Mouse (Mus musculus) retina, postnatal 1 day (tissue): ENCODE data around the gene Atp5l.
"Not testable (repeated sequence)": the region's sequence is repeated elsewhere in the genome, so short reads cannot be mapped to it uniquely, and the experiment has no call there.

Experiments used
- DNase-seq: peaks from one replicate; pipeline ENCODE4 v3.0.0-alpha.2; 2012

The Atp5l gene

DNA sequence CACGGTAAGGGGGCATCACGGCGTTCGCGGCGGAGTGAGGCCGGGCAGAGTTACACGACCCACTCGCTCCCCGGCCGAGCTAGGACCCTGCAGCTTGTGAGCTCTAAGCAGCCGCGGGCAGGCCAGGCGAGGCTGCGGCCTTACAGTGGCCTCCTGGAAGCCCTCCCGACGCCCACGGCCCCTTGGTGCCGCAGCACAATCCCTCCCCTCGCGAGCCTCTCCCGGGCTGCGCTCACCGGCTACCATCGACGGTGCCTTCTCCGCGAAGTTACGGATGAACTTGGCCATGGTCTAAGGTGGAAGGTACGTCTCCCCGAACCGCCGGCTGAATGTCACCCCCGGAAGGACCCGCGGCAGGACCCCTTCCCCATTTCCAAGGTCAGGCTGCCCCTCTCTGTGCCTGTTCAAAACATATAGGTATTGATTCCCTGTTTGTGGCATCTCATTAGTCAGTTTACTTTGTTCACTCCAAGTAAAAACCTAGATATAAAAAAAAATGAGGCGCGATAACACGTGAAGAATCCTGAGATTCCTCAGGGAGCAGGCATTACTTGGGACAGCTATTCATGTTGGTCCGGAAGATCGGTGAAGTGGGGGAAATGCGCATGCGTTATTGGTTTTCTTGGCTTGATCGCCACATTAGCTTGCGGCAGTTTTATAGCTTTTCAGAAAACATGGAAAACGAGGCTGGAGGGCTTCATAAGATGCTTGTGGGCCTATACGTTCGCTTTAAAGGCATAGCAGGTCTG, at the start of gene Atp5l:
Atp5l (minus strand) TSS at position 369 of the 749 bp plus-strand sequence.
- DNase-seq, result peak; percentile 96

DNA sequence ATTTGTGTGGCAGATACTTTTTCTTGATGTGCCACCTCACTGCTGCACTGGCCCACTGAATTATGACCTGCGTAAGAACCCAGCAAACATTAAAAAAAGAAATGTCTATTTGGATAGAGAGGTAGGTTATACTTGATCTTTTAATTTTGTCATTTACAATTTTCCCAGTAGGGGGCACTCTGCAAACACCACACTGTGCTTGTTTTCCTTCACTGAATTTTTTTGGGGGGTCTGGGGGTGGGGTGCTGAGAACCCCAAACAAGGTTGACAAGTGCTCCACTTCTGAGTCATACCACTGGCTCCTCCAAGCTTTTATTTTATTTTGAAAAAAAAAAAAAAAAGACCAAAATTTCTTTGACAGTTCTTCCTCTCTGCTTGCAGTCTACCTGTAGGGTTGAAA, 48.9 kb upstream of the Atp5l start:
- DNase-seq, result peak; percentile 8

DNA sequence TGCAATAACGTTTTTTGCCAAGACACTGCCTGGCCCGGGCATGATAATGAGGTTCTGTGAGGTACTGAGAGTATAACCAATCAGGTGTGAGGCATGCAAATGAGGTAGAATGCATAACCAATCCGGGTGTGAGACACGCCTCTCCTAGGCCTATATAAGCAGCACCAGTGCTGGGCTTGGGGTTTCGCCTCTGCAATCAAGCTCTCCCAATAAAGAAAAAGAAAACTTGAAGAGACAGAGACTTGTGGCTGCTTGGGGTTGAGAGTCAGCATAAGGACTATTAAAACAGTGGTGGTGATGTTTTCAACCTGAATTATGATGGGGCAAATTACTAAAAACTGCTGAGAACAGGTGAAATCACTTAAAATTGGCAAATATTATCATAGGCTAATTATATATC, 47.2 kb upstream of the Atp5l start:
- not testable (repeated sequence) for DNase-seq

DNA sequence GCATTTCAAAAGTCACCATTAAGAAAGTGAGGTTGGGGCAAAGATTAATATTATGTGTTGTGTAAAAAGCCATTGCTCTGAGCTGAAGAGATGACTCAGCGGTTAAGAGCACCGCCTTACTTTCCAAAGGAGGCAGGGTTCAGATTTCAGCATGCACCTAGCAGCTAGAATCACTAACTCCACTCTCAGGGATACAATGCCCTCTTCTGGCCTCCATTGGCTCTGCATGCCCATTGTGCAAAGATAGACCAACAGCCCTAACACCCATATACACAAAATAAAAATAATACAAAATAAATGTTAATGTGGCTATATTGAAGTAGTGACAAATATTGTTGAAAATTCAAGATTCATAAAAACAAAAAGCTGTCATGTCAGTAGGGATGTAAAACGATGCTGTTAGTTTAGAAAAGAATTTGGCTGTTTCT, 46.3 kb upstream of the Atp5l start:
- peak; percentile 79 for DNase-seq

DNA sequence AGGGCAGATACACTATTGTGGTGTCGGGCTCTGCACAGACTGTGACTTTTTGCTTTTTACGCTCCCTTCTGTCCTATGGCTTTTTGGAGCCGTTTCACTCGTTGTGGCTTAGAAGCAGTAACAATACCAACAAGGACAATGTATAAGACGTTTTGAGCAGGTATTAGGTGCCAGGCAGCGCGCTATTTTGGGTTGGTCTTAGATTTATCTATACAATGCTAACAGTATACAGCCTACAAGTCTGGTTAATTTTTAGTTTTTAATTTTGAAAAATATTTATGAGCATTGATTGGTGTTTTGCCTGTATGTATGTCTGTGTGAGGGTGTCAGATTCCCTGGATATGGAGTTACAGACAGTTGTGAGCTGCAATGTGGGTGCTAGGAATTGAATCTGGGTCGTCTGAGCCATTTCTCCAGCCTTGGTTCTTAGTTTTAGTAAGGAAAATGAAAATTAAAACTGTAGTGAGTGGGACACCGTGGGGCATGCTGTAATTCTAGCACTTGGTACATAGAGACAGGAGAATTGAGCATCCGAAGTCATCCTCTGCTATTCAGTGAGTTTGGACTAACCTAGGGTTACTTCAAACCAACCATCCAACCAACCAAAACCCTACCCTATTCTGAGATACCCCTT, 45.4 kb upstream of the Atp5l start:
- no peak for DNase-seq

DNA sequence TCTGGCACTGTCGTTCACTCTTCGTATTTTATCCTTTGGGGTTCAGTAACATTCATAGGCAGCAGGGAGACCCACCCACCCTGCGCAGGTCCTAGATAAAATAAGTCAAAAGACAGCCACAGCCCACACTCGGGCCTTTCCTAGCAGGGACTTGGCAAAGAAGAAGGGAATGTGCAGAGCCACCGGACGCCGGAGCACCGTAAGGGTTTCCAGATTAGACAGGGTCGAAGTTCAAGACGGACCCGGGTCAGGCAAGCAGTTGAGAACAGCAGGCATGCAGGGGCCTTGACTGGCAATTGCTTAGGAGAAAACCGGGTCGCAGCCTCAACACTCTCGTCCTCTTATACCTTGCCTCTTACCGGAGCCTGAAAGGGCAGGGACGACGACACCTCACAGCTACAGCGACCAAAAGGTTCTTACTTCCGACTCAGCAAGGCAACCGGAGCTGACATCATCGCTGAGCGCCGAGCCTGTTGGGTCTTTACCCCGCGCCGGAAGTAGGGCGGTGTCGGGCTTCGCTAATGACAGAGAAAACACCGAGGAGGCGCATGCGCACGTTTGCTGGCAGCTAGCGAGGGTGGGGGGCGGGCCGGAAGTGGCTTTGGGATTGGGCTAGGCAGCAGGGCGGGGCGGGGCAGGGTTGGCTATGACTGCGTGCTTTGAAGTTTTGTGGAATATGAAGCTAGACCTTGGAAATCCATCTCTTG, 44.7 kb upstream of the Atp5l start, which contains the start of gene Ube4a:
Ube4a (minus strand) TSS at position 475 of the 707 bp plus-strand sequence.
- peak; percentile 99 for DNase-seq

DNA sequence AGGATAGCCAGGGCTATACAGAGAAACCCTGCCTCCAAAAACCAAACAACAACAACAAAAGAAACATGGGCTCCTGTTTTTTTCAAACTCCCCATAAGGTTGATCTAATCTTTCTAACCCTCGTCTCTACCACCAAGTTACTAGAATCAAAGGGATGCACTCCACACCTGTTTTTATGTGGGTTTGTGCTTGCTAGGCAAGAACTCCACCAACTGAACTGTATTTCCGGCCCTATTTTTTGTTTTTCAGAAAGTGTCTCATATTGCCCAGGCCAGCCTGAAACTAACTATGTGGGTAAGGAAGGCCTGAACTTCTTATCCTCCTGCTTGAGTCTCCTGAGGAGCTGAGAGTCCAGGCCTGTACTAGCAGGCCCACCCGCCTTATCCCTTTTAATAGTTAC, 33.9 kb upstream of the Atp5l start:
- no peak for DNase-seq

DNA sequence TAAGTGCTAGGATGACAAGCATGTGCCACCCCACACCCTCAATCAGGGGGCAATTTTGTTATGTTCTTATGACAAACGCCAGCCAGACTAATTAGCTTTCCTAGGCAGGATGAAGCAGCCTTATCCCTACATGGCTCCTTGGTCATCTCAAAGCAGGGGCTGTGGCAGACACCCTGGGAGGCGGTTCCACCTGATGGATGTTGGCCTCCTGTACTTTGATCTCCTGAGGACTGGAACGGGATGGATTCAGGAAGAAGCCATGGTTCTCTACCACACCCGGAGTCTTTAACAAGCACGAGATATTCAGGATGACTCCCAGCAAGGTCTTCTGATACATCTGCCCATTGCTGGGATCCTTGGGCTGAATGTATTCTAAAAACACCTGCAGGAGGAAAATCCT, 27.3 kb upstream of the Atp5l start:
- DNase-seq, result no peak

DNA sequence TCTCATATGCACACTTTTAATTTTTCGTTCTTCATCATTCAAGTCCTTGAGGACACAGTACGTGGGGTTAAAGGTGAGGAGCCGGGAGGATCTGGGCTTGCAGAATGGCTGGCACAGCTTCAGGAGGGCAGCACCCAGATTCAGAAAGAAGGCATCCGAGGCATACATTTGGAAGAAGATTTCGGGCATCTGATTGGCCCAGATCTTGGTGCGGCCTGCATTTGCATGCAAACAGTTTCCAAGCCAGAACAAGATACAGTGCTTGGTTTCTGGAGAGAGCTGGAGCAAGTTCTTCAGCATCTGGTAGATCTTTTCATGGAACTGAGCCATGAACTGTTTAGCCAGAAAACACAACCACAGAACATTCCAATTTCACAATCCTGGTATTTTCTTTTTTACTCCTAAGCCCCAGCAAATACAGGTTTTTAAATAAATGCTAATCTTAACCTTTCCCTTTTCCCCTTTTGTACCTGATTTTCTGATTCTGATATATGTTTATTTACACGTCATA, 25.7 kb upstream of the Atp5l start:
- DNase-seq, result no peak

DNA sequence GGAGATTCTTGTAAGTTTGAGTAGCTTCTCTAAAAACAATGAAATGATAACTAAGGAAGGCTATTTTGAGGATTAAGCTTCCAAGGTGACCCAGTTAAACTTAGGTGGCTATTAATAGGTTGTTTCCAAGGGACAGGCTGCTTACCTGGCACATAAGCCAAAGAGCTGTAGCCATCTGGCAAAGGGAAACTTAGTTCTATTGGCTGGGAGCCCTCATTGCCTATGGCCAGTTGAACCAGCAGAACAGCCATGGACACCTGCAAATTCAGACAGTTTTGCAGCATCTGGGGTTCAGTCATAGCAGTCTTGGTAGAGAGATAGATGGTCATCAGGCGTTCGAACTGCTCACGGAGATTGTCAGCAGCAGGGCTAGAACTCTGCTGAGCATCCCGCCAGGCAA, 21.9 kb upstream of the Atp5l start:
- no peak for DNase-seq

DNA sequence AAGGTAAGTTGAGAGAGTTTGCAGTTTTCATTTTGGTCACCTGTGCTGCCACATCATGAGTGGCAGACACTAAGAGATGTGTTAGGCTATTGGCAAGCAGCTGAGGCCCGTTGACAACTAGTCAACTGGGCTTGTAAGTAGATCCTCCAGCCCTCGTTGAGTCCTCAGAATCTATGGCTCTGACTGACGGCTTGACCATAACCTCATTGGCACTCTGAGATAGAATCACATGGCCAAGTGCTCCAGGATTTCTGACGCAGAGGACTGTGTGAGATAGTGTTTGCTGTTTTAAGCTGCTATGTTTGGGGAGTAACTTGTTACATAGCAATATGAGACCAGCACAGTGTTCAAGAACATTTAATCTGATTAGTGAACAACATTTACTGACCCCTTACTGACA, 21.2 kb upstream of the Atp5l start:
- no peak for DNase-seq

DNA sequence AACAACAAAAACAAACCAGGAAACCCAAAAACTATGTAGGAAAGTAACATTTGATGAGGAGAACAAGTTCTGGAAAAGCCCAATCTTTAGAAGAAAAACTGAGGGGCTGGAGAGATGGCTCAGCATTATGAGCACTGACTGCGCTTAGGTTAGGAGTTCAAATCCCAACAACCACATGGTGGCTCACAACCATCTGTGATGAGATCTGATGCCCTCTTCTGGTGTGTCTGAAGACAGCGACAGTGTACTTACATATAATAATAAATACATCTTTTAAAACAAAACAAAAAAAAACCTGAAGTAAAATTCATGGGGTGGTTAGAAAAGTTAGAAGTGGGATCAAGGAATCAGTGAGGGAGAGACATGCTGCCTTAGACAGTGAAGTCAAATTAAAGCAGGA, 1.0 kb upstream of the Atp5l start:
- no peak for DNase-seq

DNA sequence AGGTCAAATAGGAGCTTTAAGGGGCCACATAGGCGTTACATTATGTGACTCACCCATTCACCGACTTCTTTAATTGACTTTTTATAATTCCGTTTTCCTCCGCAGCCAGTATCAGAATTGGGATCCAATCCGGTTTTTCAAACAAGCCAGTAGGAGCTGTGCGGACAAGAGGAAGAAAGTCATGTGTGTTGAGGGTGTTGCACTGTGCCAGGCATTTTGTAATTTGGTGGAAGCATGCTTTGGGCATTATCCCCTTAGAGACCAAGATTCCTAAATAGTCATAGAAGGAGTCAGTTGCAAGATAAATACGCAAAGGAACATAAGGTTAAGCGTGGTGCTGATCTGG, 554 bp upstream of the Atp5l start:
- no peak for DNase-seq

DNA sequence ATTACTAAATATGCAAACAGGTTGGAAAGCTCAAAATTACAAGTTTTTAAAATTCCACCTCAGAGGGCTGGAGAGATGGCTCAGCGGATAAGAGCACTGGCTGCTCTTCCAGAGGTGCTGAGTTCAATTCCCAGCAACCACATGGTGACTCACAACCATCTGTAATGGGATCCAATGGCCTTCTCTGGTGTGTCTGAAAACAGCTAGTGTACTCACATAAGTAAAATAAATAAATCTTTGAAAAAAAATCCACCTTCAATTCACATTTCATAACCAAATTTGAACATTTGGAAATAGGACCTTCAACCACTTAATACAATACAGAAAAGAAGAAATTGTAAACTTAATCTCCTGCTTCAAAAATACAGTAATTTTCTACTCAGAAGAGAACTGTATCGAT, 936 bp downstream of the Atp5l start:
- no peak for DNase-seq

DNA sequence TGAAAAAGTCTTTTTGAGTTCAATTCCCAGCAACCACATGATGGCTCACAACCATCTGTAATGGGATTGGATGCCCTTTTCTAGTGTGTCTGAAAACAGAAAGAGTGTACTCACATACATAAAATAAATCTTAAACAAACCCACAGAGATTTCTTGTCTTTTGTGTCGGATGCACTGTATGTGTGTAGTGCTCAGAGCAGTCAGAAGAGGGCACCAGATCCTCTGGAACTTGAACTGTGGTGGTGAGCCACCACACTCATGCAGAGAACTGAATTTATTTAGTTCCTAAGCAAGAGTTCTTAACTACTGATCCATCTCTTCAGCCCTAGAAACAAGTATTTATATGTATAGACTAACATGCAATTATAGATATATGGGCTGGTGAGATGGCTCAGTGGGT, 4.3 kb downstream of the Atp5l start:
- peak; percentile 55 for DNase-seq

DNA sequence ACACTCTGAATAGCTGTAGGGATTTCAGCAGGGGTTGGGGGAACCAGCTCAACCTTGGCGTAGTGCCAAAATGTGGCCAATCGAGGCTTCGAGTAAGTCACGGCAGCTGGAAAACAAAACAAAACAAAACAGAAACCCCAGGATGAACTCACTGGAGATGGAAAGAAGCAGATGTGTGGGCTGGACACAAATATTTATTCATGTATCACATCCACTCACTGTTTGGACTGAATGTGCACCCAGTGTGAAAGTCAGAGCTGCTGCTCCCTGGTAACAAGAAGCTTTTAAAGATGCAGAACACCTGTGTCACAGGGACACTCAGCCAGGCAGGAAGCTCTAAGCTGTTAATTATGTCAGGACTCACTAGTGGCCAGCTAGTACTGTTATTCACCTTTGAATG, 5.8 kb downstream of the Atp5l start:
- peak; percentile 36 for DNase-seq

DNA sequence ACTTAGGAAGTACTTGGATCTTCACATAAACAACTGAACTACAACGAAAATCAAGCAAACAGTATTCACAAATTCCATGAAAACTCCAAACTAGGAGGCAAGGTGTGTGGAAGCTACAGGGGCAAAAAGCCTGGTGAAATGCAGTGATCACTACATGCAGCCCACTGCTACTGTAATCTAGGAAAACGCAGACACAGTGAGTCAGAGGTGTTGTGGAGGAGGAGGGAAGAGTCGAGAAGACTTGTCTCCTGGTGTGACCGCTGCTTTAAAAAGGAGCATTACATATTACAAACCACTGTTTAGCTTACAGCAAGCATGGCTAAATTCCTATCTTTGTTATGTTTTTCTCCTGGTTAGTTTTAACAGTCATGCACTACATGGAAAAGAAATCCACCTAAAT, 9.2 kb downstream of the Atp5l start:
- DNase-seq, result no peak

DNA sequence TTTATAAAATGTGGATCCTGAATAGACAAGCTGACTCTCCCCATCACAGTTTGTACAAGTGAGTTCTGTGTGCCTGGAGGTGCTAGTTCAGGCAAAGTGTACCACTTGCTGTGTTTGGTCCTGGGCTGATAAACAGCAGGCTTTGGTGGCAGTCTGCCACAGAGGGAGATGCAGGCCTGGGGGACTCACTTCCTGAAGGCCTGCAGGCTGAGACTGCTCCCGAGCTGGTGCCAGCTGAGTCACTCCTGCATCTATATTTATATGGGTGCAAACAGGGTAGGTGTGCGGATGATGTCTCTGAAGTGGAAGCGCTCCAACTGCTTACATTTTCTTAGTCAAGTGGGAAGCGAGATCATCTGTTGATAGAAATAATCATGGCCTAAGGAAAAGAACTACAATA, 14.9 kb downstream of the Atp5l start:
- DNase-seq, result no peak

DNA sequence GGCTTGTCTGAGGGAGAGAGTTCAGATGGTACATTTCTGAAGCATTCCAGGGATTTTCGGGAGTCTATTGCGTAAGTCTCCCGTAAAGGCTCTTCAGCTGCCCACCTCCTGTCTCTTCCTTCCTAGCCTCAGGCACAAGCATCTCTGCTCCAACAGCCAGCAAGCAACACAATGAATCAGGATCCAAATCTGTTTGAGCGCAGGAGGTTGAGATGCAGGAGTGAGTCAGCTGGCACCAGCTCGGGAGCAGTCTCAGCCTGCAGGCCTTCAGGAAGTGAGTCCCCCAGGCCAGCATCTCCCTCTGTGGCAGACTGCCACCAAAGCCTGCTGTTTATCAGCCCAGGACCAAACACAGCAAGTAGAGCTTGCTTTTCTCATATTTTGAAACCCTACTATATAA, 15.6 kb downstream of the Atp5l start:
- peak; percentile 38 for DNase-seq

DNA sequence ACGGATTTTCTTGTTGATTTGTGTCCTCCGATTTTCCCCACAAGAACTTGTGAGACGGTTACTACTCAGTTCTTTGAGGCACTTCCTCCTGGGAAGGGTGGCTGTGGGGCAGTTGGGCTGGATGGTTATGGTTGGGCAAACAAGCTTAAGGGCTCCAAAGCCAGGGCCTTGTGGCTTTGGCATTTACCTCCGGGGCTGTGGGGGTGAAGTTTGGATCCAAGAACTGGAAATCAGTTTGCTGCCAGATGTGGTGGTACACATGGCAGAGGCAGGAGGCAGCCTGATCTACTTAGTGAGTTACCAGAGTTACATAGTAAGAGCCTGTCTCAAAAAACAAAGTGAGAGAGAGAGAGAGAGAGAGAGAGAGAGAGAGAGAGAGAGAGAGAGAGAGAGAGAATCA, 16.7 kb downstream of the Atp5l start:
- no peak for DNase-seq

DNA sequence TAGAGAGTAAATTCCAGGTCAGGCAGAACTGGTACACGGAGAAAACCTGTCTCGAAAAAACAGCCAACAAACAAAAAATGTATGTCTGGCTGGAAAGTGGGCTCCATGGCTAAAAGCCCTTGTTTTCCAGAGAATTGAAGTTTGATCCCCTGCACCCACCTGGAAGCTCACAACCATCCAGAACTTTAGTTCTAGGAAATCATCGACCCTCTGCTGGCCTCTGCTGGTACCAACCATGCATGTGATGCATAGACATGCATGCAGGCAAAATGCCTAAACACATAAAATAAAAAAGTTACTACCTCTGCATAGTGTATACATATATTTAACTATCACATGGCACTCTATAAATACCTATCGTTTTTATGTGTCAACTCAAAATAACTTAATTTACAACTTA, 20.1 kb downstream of the Atp5l start:
- no peak for DNase-seq

DNA sequence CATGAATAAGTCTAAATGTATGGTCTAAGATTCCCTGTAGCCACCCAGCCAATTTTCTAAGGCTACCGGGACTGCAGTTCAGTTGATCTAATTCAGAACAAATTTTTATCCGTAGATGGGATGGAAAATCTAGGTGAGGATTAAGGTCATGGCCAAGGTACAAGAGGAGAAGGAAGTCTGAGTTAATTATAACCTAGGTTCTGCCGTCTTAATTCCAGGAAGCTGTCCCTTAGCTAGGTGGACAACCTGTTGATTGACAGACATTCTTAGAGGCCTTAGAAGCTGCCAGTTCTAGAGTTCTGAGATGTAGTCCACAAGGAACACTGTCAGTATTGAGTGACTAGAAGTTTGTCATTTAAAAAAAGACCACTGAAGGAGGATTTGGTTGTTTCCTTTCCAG, 20.8 kb downstream of the Atp5l start:
- DNase-seq, result no peak

DNA sequence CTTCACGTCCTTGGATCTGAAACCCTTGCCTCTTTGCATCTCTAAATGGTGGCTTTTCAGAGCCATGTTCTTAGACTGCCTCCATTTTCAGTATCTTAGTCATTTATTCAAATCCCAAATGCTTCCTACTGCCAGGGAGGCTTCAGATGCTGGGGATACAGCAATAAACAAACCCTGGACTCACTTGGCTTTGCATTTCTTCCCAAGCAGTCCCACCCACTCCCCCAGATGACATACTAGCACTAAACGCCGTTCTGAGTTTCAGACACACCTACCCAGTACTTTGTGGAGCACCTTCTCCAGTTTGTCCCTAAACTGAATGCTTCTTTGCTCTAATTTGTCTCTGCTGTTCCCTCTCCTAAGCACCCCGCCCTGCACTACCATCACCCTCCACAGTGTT, 23.5 kb downstream of the Atp5l start:
- DNase-seq, result no peak

DNA sequence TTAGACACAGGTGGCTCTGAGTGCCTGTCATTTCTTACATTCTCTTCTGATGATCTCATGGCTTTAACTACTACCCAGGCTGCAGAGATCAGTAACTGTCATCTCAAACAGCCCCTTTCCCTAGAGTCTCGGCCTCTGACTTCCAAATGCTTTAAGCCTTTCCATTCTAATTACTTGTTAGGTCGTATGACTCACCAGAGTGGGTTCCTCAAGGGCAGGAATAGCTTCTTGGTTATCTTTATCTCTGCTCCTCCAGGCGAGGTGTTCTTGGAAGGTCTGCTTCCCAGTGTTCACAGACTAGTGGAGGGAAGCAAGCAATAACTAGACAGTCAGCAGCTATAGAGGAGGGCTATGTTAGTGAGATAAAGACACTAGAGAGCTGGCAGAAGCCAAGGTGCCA, 27.9 kb downstream of the Atp5l start:
- DNase-seq, result no peak
